Mouse (Mus musculus) heart, postnatal 4 days (tissue): Measurements from ENCODE around the gene B3gnt3. TPM values are rescaled to one million over a fixed set of nuclear protein-coding genes. Genes with fewer than 3 reads are reported as not detected.

Experiments used
- DNase-seq: peaks from one replicate; pipeline ENCODE4 v3.0.0; 2021
- total RNA-seq, 2 experiments: library from RNA; stranded (reverse); gene quantifications; 2 replicates each; pipeline ENCODE4 v1.2.3; 2021

The B3gnt3 gene
- total RNA-seq, 2 experiments from 2014 or later = 7.5 to 7.6 TPM

- no peak for DNase-seq
These were observed 24.0 kb downstream of the B3gnt3 start for GRCm38 (mm10) chr8:71677555-71677954.

GRCm38 (mm10) chr8:71676803-71677202 lies 24.8 kb downstream of the B3gnt3 start:
- no peak for DNase-seq

GRCm38 (mm10) chr8:71676020-71676741 lies 25.4 kb downstream of the B3gnt3 start, which contains the start of gene Jak3:
Jak3 (plus strand) TSS chr8:71676296.
- peak; percentile 66 for DNase-seq

- no peak for DNase-seq
These were observed 26.1 kb downstream of the B3gnt3 start for GRCm38 (mm10) chr8:71675456-71676019.

GRCm38 (mm10) chr8:71674071-71674470 lies 27.5 kb downstream of the B3gnt3 start:
- no peak for DNase-seq

GRCm38 (mm10) chr8:71672168-71672735 lies 29.3 kb downstream of the B3gnt3 start:
- DNase-seq = no peak

- DNase-seq = peak; percentile 96
These were observed 30.0 kb downstream of the B3gnt3 start, which contains the start of gene Unc13a for GRCm38 (mm10) chr8:71671549-71671965. Unc13a (minus strand) TSS chr8:71671757.

GRCm38 (mm10) chr8:71670621-71671548 lies 30.7 kb downstream of the B3gnt3 start:
- peak; percentile 57 for DNase-seq

GRCm38 (mm10) chr8:71670198-71670597 lies 31.4 kb downstream of the B3gnt3 start:
- no peak for DNase-seq

- DNase-seq = peak; percentile 80
These were observed 33.2 kb downstream of the B3gnt3 start for GRCm38 (mm10) chr8:71668220-71668975.

GRCm38 (mm10) chr8:71667256-71667655 lies 34.3 kb downstream of the B3gnt3 start:
- no peak for DNase-seq

- DNase-seq = no peak
These were observed 34.7 kb downstream of the B3gnt3 start for GRCm38 (mm10) chr8:71666855-71667254.

- peak; percentile 82 for DNase-seq
These were observed 36.1 kb downstream of the B3gnt3 start for GRCm38 (mm10) chr8:71665331-71666130.

GRCm38 (mm10) chr8:71660325-71661120 lies 41.1 kb downstream of the B3gnt3 start:
- peak; percentile 92 for DNase-seq

- DNase-seq = no peak
These were observed 41.8 kb downstream of the B3gnt3 start for GRCm38 (mm10) chr8:71659751-71660150.

GRCm38 (mm10) chr8:71658515-71659049 lies 43.0 kb downstream of the B3gnt3 start:
- DNase-seq = no peak

GRCm38 (mm10) chr8:71657816-71658215 lies 43.8 kb downstream of the B3gnt3 start:
- DNase-seq = no peak

GRCm38 (mm10) chr8:71654600-71654999 lies 47.0 kb downstream of the B3gnt3 start:
- DNase-seq = no peak

GRCm38 (mm10) chr8:71645510-71645909 lies 56.1 kb downstream of the B3gnt3 start:
- no peak for DNase-seq
